Mouse (Mus musculus) megakaryocyte, embryonic 14.5 days (primary cell): ENCODE data around the gene Iah1.

Experiments
- FLI1 ChIP-seq: IDR thresholded peaks from 2 replicates; pipeline ENCODE4 v1.6.1; 2012; ENCODE audit warnings: low read length, inconsistent platforms, mixed read lengths
- GATA1 ChIP-seq: IDR thresholded peaks from 3 replicates; pipeline ENCODE4 v1.6.1; 2012; ENCODE audit warnings: mixed read lengths, low read length, inconsistent platforms, borderline replicate concordance

- no peak for TF ChIP-seq GATA1
- no peak for TF ChIP-seq FLI1
These were observed 52.9 kb downstream of the Iah1 start for GRCm38 (mm10) chr12:21369087-21369410.
